Mouse (Mus musculus): Measurements from ENCODE around the gene Olfr954.

Olfr954 gene

DNA sequence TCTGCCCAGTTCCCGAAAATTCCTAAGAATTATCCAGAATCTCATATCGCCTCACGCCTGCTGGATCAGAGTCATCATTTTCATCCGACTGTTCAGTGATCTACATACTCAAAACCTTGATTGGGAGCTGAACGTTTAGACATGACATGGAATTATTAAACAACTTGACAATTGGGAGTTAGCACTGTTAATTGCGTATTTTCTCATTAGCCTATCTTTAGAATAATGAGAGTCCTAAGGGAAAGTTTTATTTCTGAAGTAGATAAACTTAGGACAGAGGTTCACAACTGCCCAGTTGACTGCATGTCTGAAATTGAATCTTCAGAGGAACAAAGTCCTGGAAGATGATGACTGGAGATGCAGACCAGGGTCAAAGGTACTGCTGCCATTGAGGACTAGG lies at the start of gene Olfr954:
Olfr954 (plus strand) TSS at position 301 of the 400 bp plus-strand sequence.
- DNase-seq (ENCODE audit: low spot score): no peak

DNA sequence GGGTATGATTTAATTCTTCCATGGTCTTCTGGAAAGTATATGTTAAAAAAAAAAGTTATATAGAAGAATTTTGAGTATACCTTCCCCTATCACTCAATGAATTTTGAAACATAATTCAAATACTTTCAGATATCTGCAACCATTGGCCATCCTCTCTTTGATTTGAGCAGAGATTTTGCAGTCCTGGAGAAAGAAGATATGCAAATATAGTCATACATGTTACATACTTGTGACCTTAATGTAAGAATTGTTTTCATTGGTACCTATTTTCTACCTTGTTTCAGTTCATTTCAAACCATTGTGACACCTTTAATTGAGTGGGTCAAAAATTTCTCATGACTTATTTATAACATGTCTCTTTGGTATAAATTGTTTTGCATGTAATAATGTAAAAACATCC lies 29.5 kb upstream of the Olfr954 start, which contains the start of gene Olfr952:
Olfr952 (minus strand) TSS at position 101 of the 400 bp plus-strand sequence.
- no peak for DNase-seq (ENCODE audit: low spot score)

DNA sequence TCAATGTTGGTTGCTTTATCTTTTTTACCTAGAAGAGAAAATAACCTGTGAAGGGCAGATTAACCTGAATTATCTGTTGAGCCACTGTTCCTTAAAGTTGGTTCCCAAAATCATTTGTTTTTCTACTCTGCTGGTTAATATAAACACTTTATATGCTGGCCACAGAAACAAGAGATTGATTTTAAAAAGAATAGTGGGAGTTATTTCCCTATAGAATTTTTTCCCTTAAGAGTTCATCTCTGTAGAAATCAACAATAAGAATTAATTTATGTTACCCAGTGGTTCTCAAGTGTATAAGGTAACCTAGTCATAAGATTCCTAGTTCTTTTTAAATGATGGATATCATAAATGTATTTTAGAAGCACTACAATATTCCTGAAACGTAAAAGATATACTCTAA lies 15.3 kb downstream of the Olfr954 start, which contains the start of gene Olfr955:
Olfr955 (minus strand) TSS at position 101 of the 400 bp plus-strand sequence.
- no peak for DNase-seq (ENCODE audit: low spot score)

DNA sequence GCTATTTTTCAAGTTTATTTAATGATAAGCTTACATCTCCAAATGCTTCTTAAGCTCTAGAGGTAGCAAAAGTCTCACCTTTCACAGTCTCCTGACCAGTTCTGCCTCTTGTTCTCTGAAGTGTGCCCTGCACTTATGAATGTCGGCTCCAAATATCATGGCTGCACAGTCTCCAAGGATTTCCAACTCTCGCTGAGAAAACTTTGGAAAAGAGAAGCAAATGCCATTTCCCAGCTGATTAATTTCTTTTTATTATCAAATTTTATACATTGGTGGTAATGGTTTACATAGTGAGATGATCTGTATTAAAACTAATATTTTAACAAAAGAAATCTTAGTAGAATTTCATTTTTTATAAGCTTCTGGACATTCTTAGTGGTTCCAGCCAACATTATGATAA lies 37.4 kb downstream of the Olfr954 start, which contains the start of gene Olfr44:
Olfr44 (minus strand) TSS at position 101 of the 400 bp plus-strand sequence.
- DNase-seq (ENCODE audit: low spot score): no peak

DNA sequence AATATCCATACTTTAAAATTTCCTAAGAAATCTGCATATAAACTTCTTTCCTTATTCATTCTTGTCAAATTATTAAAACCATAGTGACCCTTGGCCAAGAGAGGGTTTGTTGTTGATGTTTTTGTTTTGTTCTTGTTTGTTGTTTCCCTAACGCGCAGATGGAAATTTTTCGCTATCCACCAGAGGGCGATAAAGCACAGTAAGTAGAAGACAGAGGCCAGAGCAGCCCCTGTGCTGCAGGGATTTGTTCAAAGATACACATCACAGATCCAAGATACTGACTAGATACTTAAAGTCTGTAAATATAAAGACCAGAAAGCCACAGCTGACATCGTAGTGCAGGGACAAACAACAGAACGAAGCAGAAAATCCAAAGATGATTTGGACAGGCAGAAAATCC lies 52.5 kb downstream of the Olfr954 start:
- DNase-seq (ENCODE audit: low spot score): no peak

DNA sequence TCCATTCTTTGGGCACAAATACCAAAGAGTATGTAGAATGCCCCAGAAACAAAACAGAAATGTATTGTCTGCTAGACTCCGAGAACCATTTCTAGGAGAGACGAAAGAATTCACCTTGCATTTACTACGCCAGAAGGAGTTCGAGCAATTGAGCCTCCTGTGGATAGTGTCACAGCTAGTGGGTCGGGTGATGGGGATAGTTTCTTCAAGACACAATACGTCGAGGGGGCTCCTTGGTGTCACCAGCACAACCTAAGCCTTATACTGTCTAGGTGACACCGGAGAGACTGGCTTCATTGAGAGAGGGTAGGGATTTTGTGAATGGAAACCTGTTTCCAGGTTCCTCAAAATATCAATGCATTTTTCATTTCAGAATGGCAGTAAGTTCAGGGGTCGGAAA lies 52.9 kb downstream of the Olfr954 start:
- no peak for DNase-seq (ENCODE audit: low spot score)
